Mouse (Mus musculus) kidney, embryonic 15.5 days (tissue): ENCODE data around the gene Ap3s2. TPM values are rescaled to one million over a fixed set of nuclear protein-coding genes. Genes with fewer than 3 reads are reported as not detected.

Source experiments
- ATAC-seq: fragments of 200-750 bp; cut with Nextera tagmentation; replicated peaks from 2 replicates; pipeline ENCODE4 v1.8.0; 2017; ENCODE audit warnings: moderate TSS enrichment; ENCODE audit not compliant: low FRiP score
- H3K27ac ChIP-seq: fragments of 300-500 bp; sonication (generic); 2 replicates; pipeline ENCODE4 v1.5.1; 2015; ENCODE audit warnings: mild to moderate bottlenecking, inconsistent platforms
- H3K27me3 ChIP-seq: fragments of 300-500 bp; sonication (generic); 2 replicates; pipeline ENCODE4 v1.6.1; 2015; ENCODE audit warnings: inconsistent platforms
- H3K36me3 ChIP-seq: fragments of 300-500 bp; sonication (generic); 2 replicates; pipeline ENCODE4 v1.6.1; 2015; ENCODE audit warnings: inconsistent platforms
- H3K4me1 ChIP-seq: fragments of 300-500 bp; sonication (generic); 2 replicates; pipeline ENCODE4 v1.6.1; 2015; ENCODE audit warnings: inconsistent platforms
- H3K4me2 ChIP-seq: fragments of 300-500 bp; sonication (generic); 2 replicates; pipeline ENCODE4 v1.6.1; 2015; ENCODE audit warnings: moderate library complexity, mild to moderate bottlenecking, inconsistent platforms
- H3K4me3 ChIP-seq: fragments of 300-500 bp; sonication (generic); replicated peaks from 2 replicates; pipeline ENCODE4 v1.5.1; 2015; ENCODE audit warnings: mild to moderate bottlenecking, inconsistent platforms
- H3K9ac ChIP-seq: fragments of 300-500 bp; sonication (generic); 2 replicates; pipeline ENCODE4 v1.6.1; 2015; ENCODE audit warnings: mild to moderate bottlenecking, inconsistent platforms
- H3K9me3 ChIP-seq: fragments of 300-500 bp; sonication (generic); replicated peaks from 2 replicates; pipeline ENCODE4 v1.6.1; 2016; ENCODE audit warnings: inconsistent platforms
- WGBS: fragments of 180-500 bp; shearing (Covaris S2); methylation state at CpG from one replicate; pipeline ENCODE4 v1.1.7; 2015; ENCODE audit warnings: mixed read lengths; 5-methylcytosine and 5-hydroxymethylcytosine counted together
- polyA plus RNA-seq: library from polyadenylated mRNA; unstranded; fragments of >200 nt; fragmentation: Nextera tagmentation; extraction: Ambion mirVana; gene quantifications from 2 replicates; pipeline ENCODE4 v1.2.1, GENCODE M21; 2015

Gene Ap3s2
- polyA plus RNA-seq, 1 experiment from 2014 or later = 36.6 TPM

DNA sequence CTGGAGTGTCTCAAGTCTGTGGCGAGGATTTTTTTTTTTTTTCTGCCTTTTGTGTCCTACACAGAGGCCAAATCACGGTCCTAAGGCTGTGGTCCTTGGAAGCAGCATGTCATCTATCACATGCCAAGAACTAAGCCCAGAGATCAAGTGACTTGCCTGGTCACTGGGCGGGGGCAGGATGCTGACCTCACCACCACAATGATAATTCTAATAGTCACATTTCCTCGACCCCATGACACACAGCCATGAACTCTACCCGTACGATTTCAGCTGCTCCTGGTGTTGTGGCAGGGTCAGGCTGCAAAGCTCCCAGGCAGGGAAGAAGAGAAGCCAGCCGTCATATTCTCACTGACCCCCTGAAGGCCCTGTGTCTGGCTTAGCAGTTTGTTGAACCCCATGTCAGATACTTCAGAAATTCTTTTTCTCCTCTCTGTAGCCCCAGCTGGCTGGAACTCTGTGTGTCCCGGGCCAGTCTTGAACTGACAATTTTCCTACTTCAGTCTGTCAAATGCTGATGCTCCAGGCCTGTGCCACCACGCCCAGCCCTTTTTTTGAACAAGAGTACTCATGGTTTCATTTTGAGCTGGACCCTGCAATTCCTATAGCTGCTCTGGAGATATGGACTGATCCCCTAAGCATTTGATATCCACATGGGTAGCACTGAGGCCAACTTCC, 61.4 kb downstream of the Ap3s2 start:
- no peak overlapping the region for H3K4me2 ChIP-seq
- 0 out of 2 replicates have a peak overlapping the region, but pooled peaks have one; percentile 9 for H3K27ac ChIP-seq
- H3K4me1 ChIP-seq = peaks cover 32% of the 10 kb centered on the region
- H3K9ac ChIP-seq = no peak overlapping the region
- H3K4me3 ChIP-seq = no peak overlapping the region
- WGBS = 40% methylated on average over 9 of the region's 9 CpGs
- no peak for ATAC-seq
- no peaks in the 10 kb centered on the region for H3K27me3 ChIP-seq
- no peaks in the 10 kb centered on the region for H3K9me3 ChIP-seq
- H3K36me3 ChIP-seq = no peaks in the 10 kb centered on the region

DNA sequence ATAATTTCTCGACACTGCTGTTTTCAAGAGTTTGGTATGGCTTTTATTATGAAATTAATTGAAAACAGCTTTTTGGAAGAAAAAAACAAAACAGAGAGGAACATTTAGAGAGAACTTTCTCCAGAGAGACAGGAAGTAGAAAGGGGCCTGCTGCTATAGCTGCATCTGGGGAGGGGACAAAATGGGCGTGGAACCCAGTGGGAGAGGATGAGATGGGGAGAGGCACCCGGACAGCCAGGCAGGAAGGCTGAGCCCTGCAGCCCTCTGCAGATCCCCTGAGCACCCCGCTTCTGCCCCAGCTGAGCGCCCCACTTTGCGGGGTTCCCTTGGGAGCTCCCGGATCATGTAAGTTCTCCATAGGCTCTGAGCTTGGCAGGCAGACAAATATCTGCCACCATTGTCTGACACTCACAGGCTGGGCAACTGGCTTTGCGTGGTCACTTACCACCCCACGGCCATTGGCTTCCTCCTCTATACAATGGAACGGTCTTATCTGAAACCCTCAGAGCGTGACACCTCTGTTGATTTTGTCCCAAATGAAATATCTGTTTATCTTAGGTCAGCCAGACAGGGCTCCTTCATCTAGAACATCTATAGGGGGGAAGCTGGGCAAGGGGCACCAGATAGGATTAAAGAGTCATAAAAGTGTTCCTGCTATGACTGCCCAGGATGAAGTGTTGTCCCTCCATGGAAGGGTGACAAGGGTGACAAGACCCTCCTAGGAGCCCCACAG, 62.1 kb downstream of the Ap3s2 start:
- 0 out of 2 replicates have a peak overlapping the region, but pooled peaks have one; percentile 0 for H3K4me2 ChIP-seq
- no peak for ATAC-seq
- 50% methylated on average over 11 of the region's 11 CpGs for WGBS

DNA sequence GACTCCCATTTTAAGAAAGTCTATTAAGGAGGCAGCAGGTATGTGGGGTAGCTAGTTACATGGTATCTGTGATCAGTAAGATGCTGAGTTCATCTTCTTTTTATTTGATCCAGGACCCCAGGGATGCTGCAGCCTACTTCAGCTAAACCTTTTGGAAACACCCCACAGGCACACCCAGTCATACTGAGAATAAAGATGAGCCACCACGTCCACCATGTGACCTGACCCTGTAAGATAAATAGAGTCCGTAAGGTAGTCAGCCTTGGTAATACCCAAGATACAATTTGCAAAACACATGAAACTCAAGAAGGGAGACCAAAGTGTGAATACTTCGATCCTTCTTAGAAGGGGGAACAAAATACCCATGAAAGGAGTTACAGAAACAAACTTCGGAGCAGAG, 64.1 kb downstream of the Ap3s2 start:
- Histone ChIP-seq H3K4me3 (no peak overlapping the region), H3K9me3 (no peaks in the 10 kb centered on the region), H3K27me3 (no peaks in the 10 kb centered on the region), H3K9ac (no peak overlapping the region), H3K4me2 (no peak overlapping the region), H3K36me3 (no peaks in the 10 kb centered on the region), H3K4me1 (peaks cover 32% of the 10 kb centered on the region), H3K27ac (no peak overlapping the region)
- WGBS = 67% methylated on average over 4 of the region's 4 CpGs
- ATAC-seq = no peak

More for the DNA sequence above, 62.1 kb downstream of the Ap3s2 start:
- Histone ChIP-seq H3K27ac (peak overlapping the region; percentile 33; the same call in 1 of the 2 replicates), H3K4me3 (no peak overlapping the region), H3K36me3 (no peaks in the 10 kb centered on the region), H3K4me1 (peaks cover 32% of the 10 kb centered on the region), H3K9me3 (no peaks in the 10 kb centered on the region), H3K9ac (no peak overlapping the region), H3K27me3 (no peaks in the 10 kb centered on the region)

DNA sequence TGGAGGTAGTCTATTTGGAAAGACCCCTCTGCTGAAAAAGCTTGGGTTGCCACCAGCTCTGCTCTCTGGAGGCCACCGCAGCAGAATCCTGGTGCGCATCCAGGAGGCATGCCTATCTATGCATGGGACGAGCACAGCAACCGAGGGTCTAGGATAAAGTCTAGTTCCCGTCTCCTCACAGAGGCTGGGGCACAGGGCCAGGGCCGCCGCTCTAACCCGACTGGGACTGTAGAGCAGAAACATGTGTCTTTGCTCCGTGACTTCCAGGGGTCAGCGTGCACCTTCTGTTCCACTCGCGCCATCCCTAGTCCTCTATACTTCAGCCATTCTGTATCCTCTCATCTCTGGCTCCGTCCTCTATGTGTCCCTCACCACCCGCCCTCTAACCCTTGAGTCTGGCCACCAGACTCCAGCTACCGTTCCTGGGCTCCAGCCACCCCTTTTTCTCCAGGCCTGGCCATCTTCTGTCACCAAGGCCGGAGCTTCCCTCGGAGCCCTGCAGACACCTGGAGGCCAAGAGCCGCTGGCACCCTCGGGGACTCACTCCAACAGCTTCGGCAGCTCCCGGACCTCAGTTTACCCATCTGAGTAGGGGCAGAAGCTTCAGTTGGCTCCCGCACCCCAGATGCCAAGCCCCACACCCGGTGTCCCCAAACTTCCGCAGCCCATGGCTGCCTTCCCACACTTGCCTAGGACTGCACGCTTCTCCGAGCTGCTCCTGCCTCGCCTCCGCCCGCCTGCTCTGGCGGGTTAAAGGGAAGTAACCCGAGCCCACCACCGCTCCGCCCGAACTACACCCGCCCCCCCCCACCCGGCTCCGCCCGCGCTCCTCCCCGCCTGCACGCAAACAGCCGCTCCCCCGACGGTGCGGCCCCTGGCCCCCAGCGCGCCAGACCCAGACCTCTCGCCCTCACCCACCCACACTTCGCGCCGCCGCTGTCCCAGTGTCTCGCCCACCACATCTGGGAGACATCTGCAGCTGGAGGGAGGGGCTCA, 72.7 kb downstream of the Ap3s2 start:
- Histone ChIP-seq H3K4me2 (peak overlapping the region; percentile 62), H3K9me3 (no peaks in the 10 kb centered on the region), H3K4me3 (peak overlapping the region; percentile 43), H3K36me3 (no peaks in the 10 kb centered on the region), H3K27ac (peak overlapping the region; percentile 55; the same call in 1 of the 2 replicates), H3K9ac (peak overlapping the region; percentile 19), H3K27me3 (peaks cover 8% of the 10 kb centered on the region; the same call in 1 of the 2 replicates), H3K4me1 (peaks cover 36% of the 10 kb centered on the region)
- WGBS = 6% methylated on average over 53 of the region's 53 CpGs
- peak; percentile 89 for ATAC-seq

- H3K36me3 ChIP-seq = no peaks in the 10 kb centered on the region
- no peaks in the 10 kb centered on the region for H3K9me3 ChIP-seq
- H3K9ac ChIP-seq = no peak overlapping the region
- peak overlapping the region; percentile 62 for H3K4me2 ChIP-seq
- ATAC-seq = no peak
- WGBS = 84% methylated on average over 2 of the region's 2 CpGs
- H3K4me1 ChIP-seq = peaks cover 44% of the 10 kb centered on the region
- peaks cover 8% of the 10 kb centered on the region; the same call in 1 of the 2 replicates for H3K27me3 ChIP-seq
- no peak overlapping the region for H3K4me3 ChIP-seq
- H3K27ac ChIP-seq = no peak overlapping the region
Measured at GRCm38 (mm10) chr7:79846342-79846741, 74.1 kb downstream of the Ap3s2 start.

- 66% methylated on average over 8 of the region's 8 CpGs for WGBS
- Histone ChIP-seq H3K9me3 (no peaks in the 10 kb centered on the region), H3K4me1 (peaks cover 43% of the 10 kb centered on the region), H3K27ac (no peak overlapping the region; the same call in 1 of the 2 replicates), H3K27me3 (peaks cover 5% of the 10 kb centered on the region; the same call in 1 of the 2 replicates), H3K4me3 (no peak overlapping the region), H3K9ac (no peak overlapping the region), H3K36me3 (peaks cover 3% of the 10 kb centered on the region; the same call in 1 of the 2 replicates), H3K4me2 (no peak overlapping the region)
- no peak for ATAC-seq
Measured at GRCm38 (mm10) chr7:79844090-79844802, 76.2 kb downstream of the Ap3s2 start.

DNA sequence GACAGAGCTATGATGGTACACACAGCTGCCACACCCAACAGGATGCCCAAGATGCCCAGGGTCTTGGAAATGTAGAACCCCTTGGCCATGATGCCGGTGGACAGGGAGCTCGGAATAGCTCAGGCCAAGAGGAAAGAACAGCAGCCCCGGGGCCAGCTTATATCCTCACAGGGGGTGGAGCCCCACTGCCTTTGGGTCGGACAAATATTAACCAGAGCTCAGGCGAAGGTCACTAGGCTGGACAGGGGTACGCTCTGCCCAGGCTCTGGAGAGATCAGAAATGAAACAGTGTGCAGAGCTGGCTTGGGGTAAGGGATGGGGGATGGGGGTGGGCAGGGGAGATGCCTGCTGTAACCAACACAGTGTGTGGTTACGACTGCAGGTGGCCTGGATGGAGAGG, 78.3 kb downstream of the Ap3s2 start:
- 62% methylated on average over 7 of the region's 7 CpGs for WGBS
- no peak overlapping the region for H3K4me3 ChIP-seq

GRCm38 (mm10) chr7:79837247-79837646, 83.2 kb downstream of the Ap3s2 start:
- Histone ChIP-seq H3K36me3 (peaks cover 18% of the 10 kb centered on the region), H3K4me2 (no peak overlapping the region), H3K27me3 (no peaks in the 10 kb centered on the region), H3K4me3 (no peak overlapping the region), H3K4me1 (peaks cover 3% of the 10 kb centered on the region), H3K9me3 (no peaks in the 10 kb centered on the region), H3K27ac (no peak overlapping the region), H3K9ac (no peak overlapping the region)
- 64% methylated on average over 2 of the region's 2 CpGs for WGBS
- ATAC-seq = peak; percentile 22; the same call in 1 of the 2 replicates

More for the DNA sequence above, 78.3 kb downstream of the Ap3s2 start:
- Histone ChIP-seq H3K4me2 (peak overlapping the region; percentile 32; the same call in 1 of the 2 replicates), H3K27me3 (no peaks in the 10 kb centered on the region), H3K36me3 (peaks cover 7% of the 10 kb centered on the region), H3K9me3 (no peaks in the 10 kb centered on the region), H3K9ac (no peak overlapping the region), H3K27ac (peak overlapping the region; percentile 71), H3K4me1 (peaks cover 33% of the 10 kb centered on the region)
- peak; percentile 86 for ATAC-seq

GRCm38 (mm10) chr7:79835196-79835595, 85.3 kb downstream of the Ap3s2 start:
- no peaks in the 10 kb centered on the region for H3K9me3 ChIP-seq
- H3K4me1 ChIP-seq = peaks cover 8% of the 10 kb centered on the region
- no peaks in the 10 kb centered on the region for H3K27me3 ChIP-seq
- WGBS = 94% methylated on average over 6 of the region's 6 CpGs
- peaks cover 14% of the 10 kb centered on the region for H3K36me3 ChIP-seq
- H3K4me3 ChIP-seq = no peak overlapping the region
- H3K27ac ChIP-seq = no peak overlapping the region
- no peak overlapping the region for H3K9ac ChIP-seq
- H3K4me2 ChIP-seq = no peak overlapping the region
- ATAC-seq = no peak

DNA sequence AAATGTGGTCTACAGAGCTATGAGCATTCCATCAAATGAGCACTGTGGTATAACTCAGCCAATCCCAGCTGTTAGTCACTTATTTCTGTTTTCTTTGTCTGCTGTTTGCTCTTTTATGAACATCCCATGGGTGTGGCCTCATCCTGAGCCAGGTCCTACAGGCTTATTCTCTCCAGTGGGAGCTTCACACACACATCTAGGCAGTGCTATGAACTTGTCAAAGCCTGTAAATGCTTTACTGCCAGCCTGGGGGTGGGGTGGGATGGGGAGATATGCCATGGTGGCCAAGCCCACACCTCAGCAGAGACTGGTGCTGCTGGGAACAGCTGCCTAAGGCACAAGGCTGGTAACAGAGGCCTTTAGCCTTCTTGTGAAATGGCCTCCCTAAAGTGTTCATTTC, 87.5 kb downstream of the Ap3s2 start:
- Histone ChIP-seq H3K9ac (no peak overlapping the region), H3K27me3 (no peaks in the 10 kb centered on the region), H3K4me3 (no peak overlapping the region), H3K4me2 (no peak overlapping the region), H3K27ac (no peak overlapping the region), H3K4me1 (peaks cover 8% of the 10 kb centered on the region), H3K36me3 (peaks cover 11% of the 10 kb centered on the region), H3K9me3 (no peaks in the 10 kb centered on the region)
- no peak for ATAC-seq

- H3K36me3 ChIP-seq = peaks cover 23% of the 10 kb centered on the region
- H3K4me3 ChIP-seq = no peak overlapping the region
- no peak overlapping the region for H3K9ac ChIP-seq
- H3K4me1 ChIP-seq = peaks cover 8% of the 10 kb centered on the region
- WGBS = 47% methylated on average over 6 of the region's 6 CpGs
- ATAC-seq = no peak
- no peaks in the 10 kb centered on the region for H3K9me3 ChIP-seq
- no peaks in the 10 kb centered on the region for H3K27me3 ChIP-seq
- peak overlapping the region; percentile 60 for H3K27ac ChIP-seq
- H3K4me2 ChIP-seq = no peak overlapping the region
Measured at GRCm38 (mm10) chr7:79831585-79831984, 88.9 kb downstream of the Ap3s2 start.
